Mouse (Mus musculus) heart, embryonic 16.5 days (tissue): ENCODE measurements around the gene Nxpe5. TPM values are rescaled to one million over a fixed set of nuclear protein-coding genes. Genes with fewer than 3 reads are reported as not detected.

Experiments used
- ATAC-seq: fragments of 200-750 bp; cut with Nextera tagmentation; replicated peaks from 2 replicates; pipeline ENCODE4 v1.8.0; 2017; ENCODE audit warnings: moderate number of reproducible peaks; ENCODE audit not compliant: insufficient read depth, low FRiP score; ENCODE audit errors: extremely low read depth
- H3K27ac ChIP-seq: fragments of 300-500 bp; sonication (generic); 2 replicates; pipeline ENCODE4 v1.5.1; 2014; ENCODE audit warnings: mild to moderate bottlenecking, low read length, control low read depth, moderate library complexity
- H3K27me3 ChIP-seq: fragments of 300-500 bp; sonication (generic); 2 replicates; pipeline ENCODE4 v1.6.1; 2014; ENCODE audit warnings: low read length, mixed read lengths; ENCODE audit not compliant: control insufficient read depth, insufficient read depth
- H3K36me3 ChIP-seq: fragments of 300-500 bp; sonication (generic); 2 replicates; pipeline ENCODE4 v1.6.1; 2014; ENCODE audit not compliant: control insufficient read depth, insufficient read depth
- H3K4me1 ChIP-seq: fragments of 300-500 bp; sonication (generic); 2 replicates; pipeline ENCODE4 v1.6.1; 2014; ENCODE audit warnings: low read length, mixed read lengths; ENCODE audit not compliant: control insufficient read depth, insufficient read depth
- H3K4me2 ChIP-seq: fragments of 300-500 bp; sonication (generic); 2 replicates; pipeline ENCODE4 v1.6.1; 2014; ENCODE audit warnings: low read depth, mild to moderate bottlenecking, control low read depth, low read length
- H3K4me3 ChIP-seq: fragments of 300-500 bp; sonication (generic); 2 replicates; pipeline ENCODE4 v1.5.1; 2014; ENCODE audit warnings: mild to moderate bottlenecking, control low read depth, low read length
- H3K9ac ChIP-seq: fragments of 300-500 bp; sonication (generic); 2 replicates; pipeline ENCODE4 v1.6.1; 2014; ENCODE audit warnings: low read length, control low read depth
- H3K9me3 ChIP-seq: fragments of 300-500 bp; sonication (generic); replicated peaks from 2 replicates; pipeline ENCODE4 v1.6.1; 2016; ENCODE audit warnings: low read length; ENCODE audit not compliant: control insufficient read depth
- WGBS: fragments of 180-500 bp; shearing (Covaris S2); extraction: QIAGEN DNeasy Blood & Tissue Kit; methylation state at CpG from one replicate; pipeline ENCODE4 v1.1.7; 2014; 5-methylcytosine and 5-hydroxymethylcytosine counted together
- polyA plus RNA-seq: library from polyadenylated mRNA; unstranded; fragments of >200 nt; fragmentation: Nextera tagmentation; extraction: Ambion mirVana; gene quantifications from 2 replicates; pipeline ENCODE4 v1.2.1, GENCODE M21; 2015

Nxpe5 gene
- polyA plus RNA-seq, 1 experiment from 2014 or later = not detected

DNA sequence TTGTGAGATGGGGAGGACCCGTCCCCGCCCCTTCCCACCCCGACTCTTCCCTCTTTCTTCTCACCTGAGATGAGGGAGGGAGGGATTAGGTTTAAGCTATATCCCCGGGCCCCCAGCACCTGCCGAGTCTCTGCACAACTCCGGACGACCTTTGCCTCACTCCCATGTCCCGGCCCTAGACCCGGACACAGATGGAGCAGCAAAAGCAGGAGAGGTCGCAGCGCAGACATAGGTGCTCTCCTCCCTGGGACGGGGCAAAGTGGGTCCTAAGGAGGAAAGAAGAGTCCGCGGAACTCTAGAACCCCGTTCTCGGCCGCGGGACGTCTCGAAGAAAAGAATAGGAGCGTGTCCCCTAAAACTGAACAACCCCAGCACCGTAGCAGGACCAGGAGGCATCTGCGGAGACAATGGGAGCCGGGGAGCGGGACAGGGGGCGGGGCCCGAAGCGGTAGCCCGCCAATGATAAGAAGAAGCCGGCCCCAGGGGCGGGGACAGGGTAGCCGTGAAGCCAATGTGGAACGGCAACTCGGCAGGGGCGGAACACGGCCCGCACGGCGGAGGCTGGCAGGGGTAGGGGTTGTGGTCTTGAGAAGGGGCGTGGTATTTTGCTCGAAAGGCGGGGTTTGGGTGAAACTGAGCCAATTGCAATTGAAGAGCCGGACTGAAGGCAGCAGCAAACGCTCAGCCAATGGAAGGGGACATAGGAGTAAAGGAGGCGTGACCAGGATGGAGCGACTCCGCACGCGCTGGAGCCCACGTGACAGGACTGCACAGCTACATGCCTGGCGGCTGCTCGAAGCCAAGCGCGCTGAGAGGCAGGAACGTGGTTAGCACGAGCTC is 54.1 kb downstream of the Nxpe5 start, which contains the start of the genes Gm43720, Gpc2 and Stag3:
Gene Gm43720 (minus strand): TSS at position 374 of the 840 bp plus-strand sequence.
Gene Gpc2 (minus strand): TSS at position 421 of the 840 bp plus-strand sequence.
Gene Stag3 (plus strand): TSS at position 656 of the 840 bp plus-strand sequence.
- H3K27me3 ChIP-seq = no peaks in the 10 kb centered on the region; the same call in 1 of the 2 replicates
- peaks cover 7% of the 10 kb centered on the region for H3K4me1 ChIP-seq
- H3K4me3 ChIP-seq = peak within 1 kb of the TSS; percentile 65
- H3K27ac ChIP-seq = peak within 1 kb of the TSS; percentile 9; the same call in 1 of the 2 replicates
- peak within 1 kb of the TSS; percentile 95 for H3K4me2 ChIP-seq
- peak; percentile 98 for ATAC-seq
- no peaks in the 10 kb centered on the region for H3K36me3 ChIP-seq
- peak within 1 kb of the TSS; percentile 75 for H3K9ac ChIP-seq
- peaks cover 10% of the 10 kb centered on the region for H3K9me3 ChIP-seq
- WGBS = 1% methylated on average over 56 of the region's 56 CpGs

GRCm38 (mm10) chr5:138280425-138280768 is 54.7 kb downstream of the Nxpe5 start:
- ATAC-seq = no peak
- Histone ChIP-seq H3K4me1 (peaks cover 7% of the 10 kb centered on the region), H3K4me3 (peak overlapping the region; percentile 65), H3K27me3 (no peaks in the 10 kb centered on the region; the same call in 1 of the 2 replicates), H3K4me2 (peak overlapping the region; percentile 95), H3K9ac (no peak overlapping the region), H3K9me3 (peaks cover 10% of the 10 kb centered on the region), H3K27ac (no peak overlapping the region), H3K36me3 (no peaks in the 10 kb centered on the region)
- 23% methylated on average over 26 of the region's 26 CpGs for WGBS

- Histone ChIP-seq H3K27me3 (no peaks in the 10 kb centered on the region; the same call in 1 of the 2 replicates), H3K4me2 (no peak overlapping the region), H3K4me3 (no peak overlapping the region), H3K4me1 (peaks cover 6% of the 10 kb centered on the region), H3K9me3 (peaks cover 10% of the 10 kb centered on the region), H3K9ac (no peak overlapping the region), H3K36me3 (no peaks in the 10 kb centered on the region), H3K27ac (no peak overlapping the region)
- WGBS = 86% methylated on average over 15 of the region's 15 CpGs
- ATAC-seq = no peak
Measured at GRCm38 (mm10) chr5:138280829-138281228, 55.1 kb downstream of the Nxpe5 start.

DNA sequence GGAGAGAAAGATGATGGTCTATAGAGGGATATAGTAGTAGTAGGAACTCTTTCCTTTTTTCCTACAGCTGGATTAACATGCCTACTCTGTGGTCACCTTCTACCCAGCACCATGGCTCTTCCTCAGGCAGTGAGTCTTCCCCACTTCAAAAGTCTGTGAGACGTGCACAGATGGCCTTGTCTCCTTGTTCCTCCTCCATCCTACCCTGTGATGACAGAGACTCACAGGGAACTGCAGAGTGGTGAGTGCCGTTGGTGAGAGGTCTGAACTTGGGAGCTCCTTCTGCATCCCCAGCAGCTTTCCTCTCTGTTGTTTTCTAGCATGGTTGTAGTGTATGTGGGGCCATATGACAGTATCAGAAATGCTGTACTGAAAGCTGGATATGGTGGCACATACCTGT is 56.1 kb downstream of the Nxpe5 start:
- 71% methylated on average over 2 of the region's 2 CpGs for WGBS
- Histone ChIP-seq H3K4me2 (no peak overlapping the region), H3K9me3 (peaks cover 10% of the 10 kb centered on the region), H3K4me1 (peaks cover 6% of the 10 kb centered on the region), H3K36me3 (no peaks in the 10 kb centered on the region), H3K4me3 (no peak overlapping the region), H3K9ac (no peak overlapping the region), H3K27ac (no peak overlapping the region), H3K27me3 (no peaks in the 10 kb centered on the region)
- no peak for ATAC-seq

GRCm38 (mm10) chr5:138283540-138283939 is 57.8 kb downstream of the Nxpe5 start:
- no peak overlapping the region for H3K4me2 ChIP-seq
- H3K4me3 ChIP-seq = no peak overlapping the region
- H3K27ac ChIP-seq = no peak overlapping the region
- H3K9ac ChIP-seq = no peak overlapping the region
- 55% methylated on average over 1 of the region's 1 CpGs for WGBS
- peaks cover 12% of the 10 kb centered on the region for H3K9me3 ChIP-seq
- peaks cover 6% of the 10 kb centered on the region for H3K4me1 ChIP-seq
- ATAC-seq = no peak
- no peaks in the 10 kb centered on the region for H3K36me3 ChIP-seq
- no peaks in the 10 kb centered on the region for H3K27me3 ChIP-seq

- H3K4me3 ChIP-seq = no peak overlapping the region
- no peak overlapping the region for H3K9ac ChIP-seq
- H3K4me2 ChIP-seq = no peak overlapping the region
- H3K27ac ChIP-seq = no peak overlapping the region
- WGBS = 60% methylated on average over 3 of the region's 3 CpGs
- H3K9me3 ChIP-seq = peaks cover 2% of the 10 kb centered on the region
- no peaks in the 10 kb centered on the region for H3K27me3 ChIP-seq
- H3K36me3 ChIP-seq = no peaks in the 10 kb centered on the region
- no peak for ATAC-seq
- no peaks in the 10 kb centered on the region for H3K4me1 ChIP-seq
Measured at GRCm38 (mm10) chr5:138287861-138288260, 62.2 kb downstream of the Nxpe5 start.

- H3K9me3 ChIP-seq = peaks cover 2% of the 10 kb centered on the region
- H3K9ac ChIP-seq = no peak overlapping the region
- no peaks in the 10 kb centered on the region for H3K36me3 ChIP-seq
- H3K4me1 ChIP-seq = no peaks in the 10 kb centered on the region
- no peak overlapping the region for H3K4me2 ChIP-seq
- H3K4me3 ChIP-seq = no peak overlapping the region
- H3K27me3 ChIP-seq = no peaks in the 10 kb centered on the region
- no peak overlapping the region for H3K27ac ChIP-seq
- WGBS = 73% methylated on average over 1 of the region's 1 CpGs
- ATAC-seq = no peak
Measured at GRCm38 (mm10) chr5:138291638-138292037, 65.9 kb downstream of the Nxpe5 start.

DNA sequence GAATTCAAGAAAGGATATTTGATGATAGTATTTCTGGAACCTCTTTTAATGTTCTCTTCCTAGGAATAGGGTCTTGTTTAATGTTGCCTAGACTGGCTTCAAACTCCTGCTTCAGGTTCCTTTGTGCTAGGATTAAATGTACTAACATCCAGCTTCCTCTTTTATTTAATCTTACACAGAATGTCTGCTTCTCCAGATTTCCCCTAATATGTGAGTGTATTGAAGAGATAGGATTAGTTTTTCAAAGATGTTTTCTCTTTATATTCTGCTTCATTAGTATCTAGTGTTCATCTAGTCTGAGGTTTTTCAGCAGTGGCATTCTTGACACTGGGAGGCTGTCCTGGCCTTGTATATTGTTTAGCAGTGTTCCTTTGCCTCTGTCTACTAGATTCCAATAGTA is 68.5 kb downstream of the Nxpe5 start:
- no peak for ATAC-seq

GRCm38 (mm10) chr5:138299613-138300012 is 73.9 kb downstream of the Nxpe5 start:
- no peak for ATAC-seq
- WGBS = 70% methylated on average over 2 of the region's 2 CpGs

More for the DNA sequence above, 68.5 kb downstream of the Nxpe5 start:
- Histone ChIP-seq H3K4me3 (no peak overlapping the region), H3K27me3 (no peaks in the 10 kb centered on the region), H3K36me3 (no peaks in the 10 kb centered on the region), H3K27ac (no peak overlapping the region), H3K9ac (no peak overlapping the region), H3K9me3 (no peaks in the 10 kb centered on the region), H3K4me2 (no peak overlapping the region), H3K4me1 (no peaks in the 10 kb centered on the region)

More at GRCm38 (mm10) chr5:138299613-138300012, 73.9 kb downstream of the Nxpe5 start:
- Histone ChIP-seq H3K9ac (no peak overlapping the region), H3K9me3 (no peaks in the 10 kb centered on the region), H3K27me3 (no peaks in the 10 kb centered on the region), H3K27ac (no peak overlapping the region), H3K36me3 (no peaks in the 10 kb centered on the region), H3K4me2 (no peak overlapping the region), H3K4me1 (no peaks in the 10 kb centered on the region), H3K4me3 (no peak overlapping the region)
